Mouse (Mus musculus) frontal cortex, postnatal 10 days (tissue): Measurements from ENCODE around the gene Ftsj3.
"Not testable (repeated sequence)": the region's sequence is repeated elsewhere in the genome, so short reads cannot be mapped to it uniquely, and the experiment has no call there.

ENCODE experiments used
- DNase-seq, 2 experiments: peaks; one replicate each; pipeline ENCODE4 v3.0.0; 2022; ENCODE audit warnings: low spot score in 2 of 2, mixed read lengths in 1 of 2

Gene Ftsj3

GRCm38 (mm10) chr11:106268326-106269059 is 12.6 kb upstream of the Ftsj3 start:
- DNase-seq, result peak in 1 of 2 experiments; percentile 69

GRCm38 (mm10) chr11:106267871-106268270 is 12.0 kb upstream of the Ftsj3 start:
- DNase-seq, result no peak

- no peak for DNase-seq
These were observed 11.5 kb upstream of the Ftsj3 start for GRCm38 (mm10) chr11:106267311-106267852.

- no peak for DNase-seq
These were observed 10.6 kb upstream of the Ftsj3 start for GRCm38 (mm10) chr11:106266431-106266830.

GRCm38 (mm10) chr11:106265570-106265969 is 9.7 kb upstream of the Ftsj3 start:
- DNase-seq, result no peak

GRCm38 (mm10) chr11:106264988-106265387 is 9.1 kb upstream of the Ftsj3 start:
- no peak for DNase-seq

- DNase-seq, result no peak
These were observed 8.1 kb upstream of the Ftsj3 start for GRCm38 (mm10) chr11:106263963-106264362.

- DNase-seq, result no peak
These were observed 5.1 kb upstream of the Ftsj3 start for GRCm38 (mm10) chr11:106260826-106261450.

GRCm38 (mm10) chr11:106256775-106257174 is 896 bp upstream of the Ftsj3 start:
- DNase-seq, result no peak

- DNase-seq, result no peak
These were observed 705 bp downstream of the Ftsj3 start for GRCm38 (mm10) chr11:106255174-106255573.

- DNase-seq, result no peak
These were observed 1.1 kb downstream of the Ftsj3 start for GRCm38 (mm10) chr11:106254767-106255166.

GRCm38 (mm10) chr11:106249326-106249725 is 6.6 kb downstream of the Ftsj3 start:
- DNase-seq, result no peak

- DNase-seq, result peak in 1 of 2 experiments; percentile 9
These were observed 9.0 kb downstream of the Ftsj3 start for GRCm38 (mm10) chr11:106246834-106247233.

GRCm38 (mm10) chr11:106233978-106234377 is 21.9 kb downstream of the Ftsj3 start:
- not testable (repeated sequence) for DNase-seq

- DNase-seq, result no peak
These were observed 35.3 kb downstream of the Ftsj3 start for GRCm38 (mm10) chr11:106220603-106221002.

GRCm38 (mm10) chr11:106216730-106217490 is 39.0 kb downstream of the Ftsj3 start, which contains the start of gene Ddx42:
Gene Ddx42 (plus strand): TSS chr11:106216926.
- DNase-seq, result peak; percentile 92 to 94

GRCm38 (mm10) chr11:106215927-106216729 is 39.8 kb downstream of the Ftsj3 start, which contains the start of gene Ccdc47:
Gene Ccdc47 (minus strand): TSS chr11:106216344.
- DNase-seq, result peak; percentile 94 to 97

- no peak for DNase-seq
These were observed 40.4 kb downstream of the Ftsj3 start for GRCm38 (mm10) chr11:106215450-106215859.

- DNase-seq, result no peak
These were observed 41.0 kb downstream of the Ftsj3 start for GRCm38 (mm10) chr11:106214856-106215255.

- no peak for DNase-seq
These were observed 43.1 kb downstream of the Ftsj3 start for GRCm38 (mm10) chr11:106212771-106213170.

GRCm38 (mm10) chr11:106202123-106202465 is 53.8 kb downstream of the Ftsj3 start, which contains the start of gene Strada:
Gene Strada (minus strand): TSS chr11:106202168.
- no peak for DNase-seq
